Mouse (Mus musculus) heart, adult 2 months (tissue): ENCODE data around the gene Mybpc3.

ENCODE experiments used
- CTCF ChIP-seq: fragments of 200-600 bp; IDR thresholded peaks from 2 replicates; pipeline ENCODE4 v1.8.1; 2022; ENCODE audit warnings: antibody characterized with exemption, mild to moderate bottlenecking, moderate library complexity
- POLR2A ChIP-seq: fragments of 200-500 bp; IDR thresholded peaks from 2 replicates; pipeline ENCODE4 v1.6.1; 2011; ENCODE audit warnings: mild to moderate bottlenecking, low read depth, low read length, control low read depth; ENCODE audit not compliant: insufficient read depth

GRCm38 (mm10) chr2:91142920-91143319 is 25.0 kb downstream of the Mybpc3 start:
- TF ChIP-seq POLR2A (no peak), CTCF (no peak)
